Mouse (Mus musculus): ENCODE data around the gene Gata2. TPM values are rescaled to one million over a fixed set of nuclear protein-coding genes. Genes with fewer than 3 reads are reported as not detected.

The Gata2 gene
- 0.44 to 1.2 TPM (median 0.58 TPM) in 4 replicates for total RNA-seq (2023)

GRCm38 (mm10) chr6:88193433-88194052, at the start of gene Gata2:
TSS of gene Gata2 (plus strand) at chr6:88193891.

DNA sequence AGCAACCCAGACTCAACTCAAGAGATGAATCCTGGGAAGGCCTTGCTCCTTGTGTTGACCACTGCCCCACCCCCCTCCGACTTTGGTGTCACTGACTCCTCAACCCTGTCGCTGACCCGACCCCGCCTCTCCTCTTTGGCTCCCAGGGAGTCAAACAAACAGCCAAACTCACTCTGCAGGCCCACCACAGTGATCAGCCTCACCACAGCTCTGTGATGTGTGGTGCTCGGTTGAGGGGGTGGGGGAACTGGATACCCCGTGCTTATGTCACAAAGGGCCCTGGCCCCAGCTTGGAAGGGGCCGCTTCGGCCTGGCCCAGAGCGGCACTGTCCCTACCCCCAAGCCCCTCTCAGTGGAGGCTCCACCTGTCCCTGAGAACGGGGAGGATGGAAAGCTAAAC, 28.3 kb downstream of the Gata2 start, which contains the start of gene Dnajb8:
Gene Dnajb8 (plus strand): TSS at position 301 of the 400 bp plus-strand sequence.

Other genes starting within 250 kb of the Gata2 start
- gene H1fx, start 212.3 kb upstream of the Gata2 start, total RNA-seq (2023), result 1.3 to 2.0 TPM (median 1.6 TPM) in 4 replicates
- gene Rab7, start 148.6 kb upstream of the Gata2 start, total RNA-seq (2023), result 174 to 206 TPM (median 183 TPM) in 4 replicates
- gene Rpn1, start 109.4 kb upstream of the Gata2 start, total RNA-seq (2023), result 91.6 to 103 TPM (median 97.0 TPM) in 4 replicates
- gene Dnajb8, start 28.4 kb downstream of the Gata2 start, total RNA-seq (2023), result not detected in 4 replicates

Measured in B cell, adult 62 days (primary cell).